Comparison of ENCODE assay signal across 10 mouse cellular contexts in the genomic region with DNA sequence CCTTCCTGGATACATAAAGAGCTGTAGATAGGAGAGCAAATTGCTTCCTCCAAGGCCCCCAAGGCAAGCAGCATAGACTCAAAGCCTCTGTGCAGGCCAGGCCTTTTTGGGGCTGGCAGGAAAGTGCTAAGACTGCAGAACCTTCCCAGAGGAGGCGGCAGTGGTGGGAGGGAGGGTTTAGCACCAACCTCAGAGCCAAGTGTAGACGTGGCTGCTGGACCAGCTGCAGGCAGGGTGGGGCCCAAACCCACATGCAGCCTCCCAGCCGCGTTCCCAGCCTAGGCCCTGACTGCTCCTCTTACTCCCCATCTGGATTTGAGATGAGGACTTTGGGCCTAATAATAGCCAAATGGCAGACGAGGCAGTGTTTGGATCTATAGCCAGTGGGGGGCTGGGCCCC. TPM values are rescaled to one million over a fixed set of nuclear protein-coding genes. Genes with fewer than 3 reads are reported as not detected.
A peak's percentile ranks its signal among the peaks of the same experiment; 100 is the strongest.
DNase-seq lines count a peak whose midpoint lies in the region; ATAC-seq lines count a peak whose summit lies in the region.
"Had no signal": no experiment of that assay in that cellular context is flagged by ENCODE, and none has a peak within 500 bp of the region (broad histone marks: within the 10 kb centered on the region; RNA-seq: fewer than 3 reads in every experiment).

No protein-coding gene starts in this region.

- H3K9me3 ChIP-seq in intestine, embryonic 16.5 days (ENCODE audit: control insufficient read depth, low read length): peaks cover 4% of the 10 kb centered on the region; the same call in 1 of the 2 replicates
- no peaks in the 10 kb centered on the region for H3K9me3 ChIP-seq in intestine, embryonic 15.5 days
- H3K9me3 ChIP-seq in embryonic facial prominence, embryonic 14.5 days (ENCODE audit: control insufficient read depth, low read length): peaks cover 7% of the 10 kb centered on the region; the same call in 1 of the 2 replicates
- 0 out of 2 replicates have a peak, but pooled peaks cover 3% of the 10 kb centered on the region for H3K9me3 ChIP-seq in heart, embryonic 15.5 days (replicated peaks)
- 0 out of 2 replicates have a peak, but pooled peaks cover 3% of the 10 kb centered on the region for H3K9me3 ChIP-seq in forebrain, embryonic 16.5 days (ENCODE audit: control insufficient read depth, low read length)
- H3K9me3 ChIP-seq: hindbrain, embryonic 13.5 days had no signal

- H3K27me3 ChIP-seq in intestine, embryonic 16.5 days (replicated peaks; ENCODE audit: control insufficient read depth, insufficient read depth, low read length): no peaks in the 10 kb centered on the region
- no peaks in the 10 kb centered on the region for H3K27me3 ChIP-seq in intestine, embryonic 15.5 days (replicated peaks)
- H3K27me3 ChIP-seq in embryonic facial prominence, embryonic 14.5 days (replicated peaks; ENCODE audit: control insufficient read depth, insufficient read depth, low read length): no peaks in the 10 kb centered on the region
- H3K27me3 ChIP-seq in heart, embryonic 15.5 days: no peaks in the 10 kb centered on the region
- H3K27me3 ChIP-seq in forebrain, embryonic 16.5 days (replicated peaks; ENCODE audit: control insufficient read depth, insufficient read depth, low read length): no peaks in the 10 kb centered on the region
- H3K27me3 ChIP-seq: CH12.LX had no signal

- no peaks in the 10 kb centered on the region for H3K36me3 ChIP-seq in intestine, embryonic 16.5 days (ENCODE audit: control insufficient read depth, insufficient read depth, low read length)
- no peaks in the 10 kb centered on the region for H3K36me3 ChIP-seq in intestine, embryonic 15.5 days
- H3K36me3 ChIP-seq in embryonic facial prominence, embryonic 14.5 days (ENCODE audit: control insufficient read depth, insufficient read depth, low read length): no peaks in the 10 kb centered on the region
- no peaks in the 10 kb centered on the region for H3K36me3 ChIP-seq in heart, embryonic 15.5 days
- no peaks in the 10 kb centered on the region for H3K36me3 ChIP-seq in forebrain, embryonic 16.5 days (ENCODE audit: control insufficient read depth, insufficient read depth)
- H3K36me3 ChIP-seq: hindbrain, embryonic 13.5 days had no signal

- 51% methylated on average over 5 of the region's 5 CpGs for WGBS in intestine, embryonic 16.5 days
- WGBS in intestine, embryonic 15.5 days: 43% methylated on average over 5 of the region's 5 CpGs
- WGBS in embryonic facial prominence, embryonic 14.5 days: 25% methylated on average over 5 of the region's 5 CpGs
- 19% methylated on average over 5 of the region's 5 CpGs for WGBS in heart, embryonic 15.5 days
- WGBS in forebrain, embryonic 16.5 days: 60% methylated on average over 5 of the region's 5 CpGs

- ATAC-seq in intestine, embryonic 16.5 days: no peak
- no peak for ATAC-seq in intestine, embryonic 15.5 days
- ATAC-seq in embryonic facial prominence, embryonic 14.5 days (ENCODE audit: low read depth): no peak
- peak; percentile 20; the same call in 1 of the 2 replicates for ATAC-seq in heart, embryonic 15.5 days (replicated peaks; ENCODE audit: insufficient number of reproducible peaks, insufficient read depth, low FRiP score, low read depth)
- no peak for ATAC-seq in forebrain, embryonic 16.5 days

- peaks cover 20% of the 10 kb centered on the region for H3K4me1 ChIP-seq in intestine, embryonic 16.5 days (ENCODE audit: control insufficient read depth, insufficient read depth, low read length)
- H3K4me1 ChIP-seq in intestine, embryonic 15.5 days (replicated peaks): peaks cover 9% of the 10 kb centered on the region
- peaks cover 24% of the 10 kb centered on the region for H3K4me1 ChIP-seq in embryonic facial prominence, embryonic 14.5 days (ENCODE audit: control insufficient read depth, insufficient read depth, low read length)
- peaks cover 18% of the 10 kb centered on the region for H3K4me1 ChIP-seq in heart, embryonic 15.5 days (replicated peaks)
- H3K4me1 ChIP-seq in forebrain, embryonic 16.5 days (replicated peaks; ENCODE audit: control insufficient read depth, insufficient read depth, low read length): peaks cover 10% of the 10 kb centered on the region

- no peak overlapping the region for H3K4me3 ChIP-seq in intestine, embryonic 16.5 days (ENCODE audit: low read length)
- no peak overlapping the region for H3K4me3 ChIP-seq in intestine, embryonic 15.5 days (replicated peaks)
- H3K4me3 ChIP-seq in embryonic facial prominence, embryonic 14.5 days (ENCODE audit: low read depth, low read length): no peak overlapping the region
- H3K4me3 ChIP-seq in heart, embryonic 15.5 days: no peak overlapping the region
- no peak overlapping the region for H3K4me3 ChIP-seq in forebrain, embryonic 16.5 days (replicated peaks; ENCODE audit: low read length)
- H3K4me3 ChIP-seq: hindbrain, embryonic 13.5 days had no signal

- no peak overlapping the region for H3K4me2 ChIP-seq in intestine, embryonic 16.5 days (ENCODE audit: low read depth, low read length)
- H3K4me2 ChIP-seq in intestine, embryonic 15.5 days (replicated peaks): no peak overlapping the region
- no peak overlapping the region for H3K4me2 ChIP-seq in embryonic facial prominence, embryonic 14.5 days (ENCODE audit: low read depth, low read length)
- no peak overlapping the region for H3K4me2 ChIP-seq in heart, embryonic 15.5 days
- H3K4me2 ChIP-seq in forebrain, embryonic 16.5 days (ENCODE audit: low read length): no peak overlapping the region
- H3K4me2 ChIP-seq: hindbrain, embryonic 13.5 days had no signal

- H3K9ac ChIP-seq in intestine, embryonic 16.5 days (ENCODE audit: low read depth, low read length): no peak overlapping the region
- H3K9ac ChIP-seq in intestine, embryonic 15.5 days: no peak overlapping the region
- peak overlapping the region; percentile 26 for H3K9ac ChIP-seq in embryonic facial prominence, embryonic 14.5 days (ENCODE audit: low read depth, low read length)
- no peak overlapping the region for H3K9ac ChIP-seq in heart, embryonic 15.5 days
- H3K9ac ChIP-seq in forebrain, embryonic 16.5 days (replicated peaks; ENCODE audit: low read depth, low read length): no peak overlapping the region
- H3K9ac ChIP-seq: hindbrain, embryonic 13.5 days had no signal

- peak; percentile 90 for DNase-seq in embryonic facial prominence, embryonic 14.5 days (ENCODE audit: low spot score)
- DNase-seq in lung, postnatal 36 days: peak; percentile 59
- DNase-seq in layer of hippocampus, adult 9-10 months (ENCODE audit: low spot score): no peak
- DNase-seq in thymus, postnatal 14 days: no peak

- H3K27ac ChIP-seq in intestine, embryonic 16.5 days (ENCODE audit: low read length): peak overlapping the region; percentile 10
- H3K27ac ChIP-seq in intestine, embryonic 15.5 days: no peak overlapping the region
- peak overlapping the region; percentile 82 for H3K27ac ChIP-seq in embryonic facial prominence, embryonic 14.5 days (replicated peaks; ENCODE audit: low read depth, low read length)
- H3K27ac ChIP-seq in heart, embryonic 15.5 days: peak overlapping the region; percentile 25
- no peak overlapping the region for H3K27ac ChIP-seq in forebrain, embryonic 16.5 days (ENCODE audit: low read length)
- H3K27ac ChIP-seq: hindbrain, embryonic 13.5 days had no signal

RNA-seq across cellular contexts. Expression of a gene that starts 2.6 kb away (rescaled TPM):
- 78.2 and 80.1 TPM in 2 replicates for polyA plus RNA-seq in intestine, embryonic 16.5 days (2015; fragmentation: Nextera tagmentation; extraction: Ambion mirVana)
- 78.3 and 79.6 TPM in 2 replicates for polyA plus RNA-seq in intestine, embryonic 15.5 days (2015; fragmentation: Nextera tagmentation; extraction: Ambion mirVana)
- 100 and 116 TPM in 2 replicates for polyA plus RNA-seq in embryonic facial prominence, embryonic 14.5 days (2014; fragmentation: Nextera tagmentation; extraction: Ambion mirVana)
- 79.2 and 101 TPM in 2 replicates for polyA plus RNA-seq in heart, embryonic 15.5 days (2015; fragmentation: Nextera tagmentation; extraction: Ambion mirVana)
- polyA plus RNA-seq in forebrain, embryonic 16.5 days (2015; fragmentation: Nextera tagmentation; extraction: Ambion mirVana): 17.7 and 20.9 TPM in 2 replicates

RNA-seq across cellular contexts. Expression of a gene that starts 28.5 kb away (rescaled TPM):
- polyA plus RNA-seq in intestine, embryonic 16.5 days (2015; fragmentation: Nextera tagmentation; extraction: Ambion mirVana): 182 and 185 TPM in 2 replicates
- 147 and 154 TPM in 2 replicates for polyA plus RNA-seq in intestine, embryonic 15.5 days (2015; fragmentation: Nextera tagmentation; extraction: Ambion mirVana)
- polyA plus RNA-seq in embryonic facial prominence, embryonic 14.5 days (2014; fragmentation: Nextera tagmentation; extraction: Ambion mirVana): 204 and 215 TPM in 2 replicates
- polyA plus RNA-seq in heart, embryonic 15.5 days (2015; fragmentation: Nextera tagmentation; extraction: Ambion mirVana): 132 and 138 TPM in 2 replicates
- polyA plus RNA-seq in forebrain, embryonic 16.5 days (2015; fragmentation: Nextera tagmentation; extraction: Ambion mirVana): 39.5 and 52.0 TPM in 2 replicates

RNA-seq across cellular contexts. Expression of a gene that starts 38.4 kb away (rescaled TPM):
- polyA plus RNA-seq in intestine, embryonic 16.5 days (2015; fragmentation: Nextera tagmentation; extraction: Ambion mirVana): 5.6 and 5.9 TPM in 2 replicates
- 4.2 and 4.6 TPM in 2 replicates for polyA plus RNA-seq in intestine, embryonic 15.5 days (2015; fragmentation: Nextera tagmentation; extraction: Ambion mirVana)
- 0.81 and 1.0 TPM in 2 replicates for polyA plus RNA-seq in embryonic facial prominence, embryonic 14.5 days (2014; fragmentation: Nextera tagmentation; extraction: Ambion mirVana)
- polyA plus RNA-seq in heart, embryonic 15.5 days (2015; fragmentation: Nextera tagmentation; extraction: Ambion mirVana): 9.4 and 11.4 TPM in 2 replicates
- polyA plus RNA-seq in forebrain, embryonic 16.5 days (2015; fragmentation: Nextera tagmentation; extraction: Ambion mirVana): 2.9 and 4.9 TPM in 2 replicates

RNA-seq across cellular contexts. Expression of a gene that starts 54.9 kb away (rescaled TPM):
- 0.33 and 0.43 TPM in 2 replicates for polyA plus RNA-seq in intestine, embryonic 16.5 days (2015; fragmentation: Nextera tagmentation; extraction: Ambion mirVana)
- polyA plus RNA-seq in intestine, embryonic 15.5 days (2015; fragmentation: Nextera tagmentation; extraction: Ambion mirVana): 0.38 and 0.45 TPM in 2 replicates
- polyA plus RNA-seq in embryonic facial prominence, embryonic 14.5 days (2014; fragmentation: Nextera tagmentation; extraction: Ambion mirVana): 0.36 and 0.41 TPM in 2 replicates
- polyA plus RNA-seq in heart, embryonic 15.5 days (2015; fragmentation: Nextera tagmentation; extraction: Ambion mirVana): 0.10 and 0.28 TPM in 2 replicates
- 0.89 and 1.0 TPM in 2 replicates for polyA plus RNA-seq in forebrain, embryonic 16.5 days (2015; fragmentation: Nextera tagmentation; extraction: Ambion mirVana)

Comparison
In these comparisons a context has a peak if more than half of its experiments do, and no peak if none do; other contexts are left out.
1. H3K27ac ChIP-seq: peak in intestine, embryonic 16.5 days (single experiment), embryonic facial prominence, embryonic 14.5 days (single experiment) and heart, embryonic 15.5 days (single experiment); none in intestine, embryonic 15.5 days (single experiment) and forebrain, embryonic 16.5 days (single experiment).
2. DNase-seq: peak in embryonic facial prominence, embryonic 14.5 days (single experiment) and lung, postnatal 36 days (single experiment); none in layer of hippocampus, adult 9-10 months (single experiment) and thymus, postnatal 14 days (single experiment).